Mouse (Mus musculus) hindbrain, embryonic 11.5 days (tissue): ENCODE results near the gene Slc29a3. TPM values are rescaled to one million over a fixed set of nuclear protein-coding genes. Genes with fewer than 3 reads are reported as not detected.
"Not testable (repeated sequence)": the region's sequence is repeated elsewhere in the genome, so short reads cannot be mapped to it uniquely, and the experiment has no call there.

Experiments
- ATAC-seq: fragments of 200-750 bp; cut with Nextera tagmentation; 2 replicates; pipeline ENCODE4 v1.8.0; 2017; ENCODE audit warnings: mild to moderate bottlenecking, moderate TSS enrichment, moderate library complexity; ENCODE audit not compliant: low FRiP score
- DNase-seq: peaks from one replicate; pipeline ENCODE4 v3.0.0-alpha.2; 2015; ENCODE audit warnings: low spot score
- H3K27ac ChIP-seq: fragments of 300-500 bp; sonication (generic); 2 replicates; pipeline ENCODE4 v1.5.1; 2014; ENCODE audit warnings: mild to moderate bottlenecking, low read depth, low read length
- H3K27me3 ChIP-seq: fragments of 300-500 bp; sonication (generic); 2 replicates; pipeline ENCODE4 v1.6.1; 2014; ENCODE audit warnings: mild to moderate bottlenecking, low read length, moderate library complexity, mixed read lengths; ENCODE audit not compliant: control insufficient read depth, insufficient read depth
- H3K36me3 ChIP-seq: fragments of 300-500 bp; sonication (generic); 2 replicates; pipeline ENCODE4 v1.6.1; 2014; ENCODE audit warnings: mild to moderate bottlenecking, low read length, moderate library complexity, mixed read lengths; ENCODE audit not compliant: control insufficient read depth, insufficient read depth
- H3K4me1 ChIP-seq: fragments of 300-500 bp; sonication (generic); replicated peaks from 2 replicates; pipeline ENCODE4 v1.6.1; 2014; ENCODE audit warnings: low read length, mixed read lengths; ENCODE audit not compliant: control insufficient read depth, insufficient read depth
- H3K4me2 ChIP-seq: fragments of 300-500 bp; sonication (generic); replicated peaks from 2 replicates; pipeline ENCODE4 v1.6.1; 2014; ENCODE audit warnings: mild to moderate bottlenecking, low read depth, low read length
- H3K4me3 ChIP-seq: fragments of 300-500 bp; sonication (generic); 2 replicates; pipeline ENCODE4 v1.5.1; 2014; ENCODE audit warnings: low read depth, low read length
- H3K9ac ChIP-seq: fragments of 300-500 bp; sonication (generic); 2 replicates; pipeline ENCODE4 v1.6.1; 2014; ENCODE audit warnings: low read depth, low read length
- H3K9me3 ChIP-seq: fragments of 300-500 bp; sonication (generic); 2 replicates; pipeline ENCODE4 v1.6.1; 2016; ENCODE audit warnings: low read length; ENCODE audit not compliant: control insufficient read depth
- WGBS: fragments of 180-500 bp; shearing (Covaris S2); extraction: QIAGEN DNeasy Blood & Tissue Kit; methylation state at CpG from one replicate; pipeline ENCODE4 v1.1.7; 2014; 5-methylcytosine and 5-hydroxymethylcytosine counted together
- polyA plus RNA-seq: library from polyadenylated mRNA; unstranded; fragments of >200 nt; fragmentation: Nextera tagmentation; extraction: Ambion mirVana; gene quantifications from 2 replicates; pipeline ENCODE4 v1.2.1, GENCODE M21; 2014

The Slc29a3 gene
- polyA plus RNA-seq, 1 experiment from 2014 or later = 7.7 TPM

- H3K9ac ChIP-seq = no peak overlapping the region
- no peak overlapping the region for H3K4me3 ChIP-seq
- no peak overlapping the region for H3K27ac ChIP-seq
- no peaks in the 10 kb centered on the region; the same call in 1 of the 2 replicates for H3K36me3 ChIP-seq
- ATAC-seq (no peak), DNase-seq (no peak)
- no peaks in the 10 kb centered on the region for H3K27me3 ChIP-seq
- no peaks in the 10 kb centered on the region for H3K4me1 ChIP-seq
- H3K4me2 ChIP-seq = no peak overlapping the region
- H3K9me3 ChIP-seq = no peaks in the 10 kb centered on the region
- 79% methylated on average over 8 of the region's 8 CpGs for WGBS
Measured at GRCm38 (mm10) chr10:60753941-60754340, 1.3 kb upstream of the Slc29a3 start.

GRCm38 (mm10) chr10:60753261-60753660 lies 667 bp upstream of the Slc29a3 start:
- Histone ChIP-seq H3K4me1 (no peaks in the 10 kb centered on the region), H3K27me3 (no peaks in the 10 kb centered on the region), H3K9me3 (no peaks in the 10 kb centered on the region), H3K27ac (no peak overlapping the region), H3K4me3 (no peak overlapping the region), H3K9ac (no peak overlapping the region), H3K36me3 (no peaks in the 10 kb centered on the region; the same call in 1 of the 2 replicates), H3K4me2 (no peak overlapping the region)
- ATAC-seq (0 out of 2 replicates have a peak, but pooled peaks have one; percentile 10), DNase-seq (no peak)
- WGBS = 62% methylated on average over 9 of the region's 9 CpGs

GRCm38 (mm10) chr10:60747667-60748212 lies 4.9 kb downstream of the Slc29a3 start:
- no peak overlapping the region for H3K9ac ChIP-seq

GRCm38 (mm10) chr10:60746512-60746911 lies 6.1 kb downstream of the Slc29a3 start:
- no peaks in the 10 kb centered on the region; the same call in 1 of the 2 replicates for H3K36me3 ChIP-seq

More at GRCm38 (mm10) chr10:60747667-60748212, 4.9 kb downstream of the Slc29a3 start:
- Histone ChIP-seq H3K4me3 (no peak overlapping the region), H3K36me3 (no peaks in the 10 kb centered on the region; the same call in 1 of the 2 replicates), H3K27ac (no peak overlapping the region), H3K4me2 (no peak overlapping the region), H3K9me3 (no peaks in the 10 kb centered on the region), H3K27me3 (no peaks in the 10 kb centered on the region), H3K4me1 (no peaks in the 10 kb centered on the region; the same call in 1 of the 2 replicates)
- ATAC-seq = no peak
- 90% methylated on average over 6 of the region's 6 CpGs for WGBS
- DNase-seq = no peak

GRCm38 (mm10) chr10:60744543-60745290 lies 7.9 kb downstream of the Slc29a3 start:
- no peak overlapping the region for H3K4me2 ChIP-seq
- no peak overlapping the region for H3K4me3 ChIP-seq
- 89% methylated on average over 13 of the region's 14 CpGs for WGBS
- DNase-seq = no peak
- no peak overlapping the region for H3K9ac ChIP-seq
- H3K27me3 ChIP-seq = no peaks in the 10 kb centered on the region
- H3K36me3 ChIP-seq = no peaks in the 10 kb centered on the region; the same call in 1 of the 2 replicates
- no peak overlapping the region for H3K27ac ChIP-seq
- ATAC-seq = no peak
- no peaks in the 10 kb centered on the region for H3K9me3 ChIP-seq
- H3K4me1 ChIP-seq = no peaks in the 10 kb centered on the region; the same call in 1 of the 2 replicates

More at GRCm38 (mm10) chr10:60746512-60746911, 6.1 kb downstream of the Slc29a3 start:
- Histone ChIP-seq H3K4me3 (no peak overlapping the region), H3K9ac (no peak overlapping the region), H3K9me3 (no peaks in the 10 kb centered on the region), H3K27ac (no peak overlapping the region), H3K27me3 (no peaks in the 10 kb centered on the region), H3K4me1 (no peaks in the 10 kb centered on the region; the same call in 1 of the 2 replicates), H3K4me2 (no peak overlapping the region)
- DNase-seq = peak; percentile 33
- no peak for ATAC-seq
- WGBS = 89% methylated on average over 2 of the region's 2 CpGs

GRCm38 (mm10) chr10:60743681-60744080 lies 8.9 kb downstream of the Slc29a3 start:
- DNase-seq (no peak), ATAC-seq (no peak)
- WGBS = 54% methylated on average over 9 of the region's 9 CpGs
- no peak overlapping the region for H3K9ac ChIP-seq
- no peak overlapping the region for H3K27ac ChIP-seq
- H3K4me3 ChIP-seq = no peak overlapping the region
- no peaks in the 10 kb centered on the region for H3K9me3 ChIP-seq
- no peaks in the 10 kb centered on the region for H3K36me3 ChIP-seq
- no peaks in the 10 kb centered on the region; the same call in 1 of the 2 replicates for H3K4me1 ChIP-seq
- no peak overlapping the region for H3K4me2 ChIP-seq
- no peaks in the 10 kb centered on the region for H3K27me3 ChIP-seq

GRCm38 (mm10) chr10:60742942-60743341 lies 9.7 kb downstream of the Slc29a3 start:
- Histone ChIP-seq H3K4me3 (no peak overlapping the region), H3K4me2 (no peak overlapping the region), H3K27ac (no peak overlapping the region), H3K9ac (no peak overlapping the region), H3K27me3 (no peaks in the 10 kb centered on the region), H3K9me3 (no peaks in the 10 kb centered on the region), H3K36me3 (no peaks in the 10 kb centered on the region), H3K4me1 (no peaks in the 10 kb centered on the region; the same call in 1 of the 2 replicates)
- no peak for DNase-seq
- WGBS = 79% methylated on average over 6 of the region's 6 CpGs
- ATAC-seq = no peak

GRCm38 (mm10) chr10:60742296-60742695 lies 10.3 kb downstream of the Slc29a3 start:
- not testable (repeated sequence) for DNase-seq, H3K4me3 ChIP-seq

More at GRCm38 (mm10) chr10:60742296-60742695, 10.3 kb downstream of the Slc29a3 start:
- not testable (repeated sequence) for ATAC-seq, H3K9me3 ChIP-seq, H3K4me1 ChIP-seq, H3K9ac ChIP-seq, H3K36me3 ChIP-seq, H3K27me3 ChIP-seq, H3K4me2 ChIP-seq, H3K27ac ChIP-seq
- 70% methylated on average over 1 of the region's 1 CpGs for WGBS
